Mouse (Mus musculus): Measurements from ENCODE around the gene Zfp580. TPM values are rescaled to one million over a fixed set of nuclear protein-coding genes. Genes with fewer than 3 reads are reported as not detected.

Zfp580 gene
- total and polyA plus RNA-seq, 3 experiments = 1.0 to 19.9 TPM; not detected in 1

- TF ChIP-seq POLR2AphosphoS5 (IDR thresholded peaks at IDR 0.05; ENCODE audit: borderline replicate concordance, low read depth, low read length) (no peak), TAL1 (IDR thresholded peaks at IDR 0.05; ENCODE audit: low read length) (no peak), BHLHE40 (IDR thresholded peaks at IDR 0.05; ENCODE audit: borderline replicate concordance, low read depth, low read length) (no peak; the same call in 1 of the 2 replicates), MYC (IDR thresholded peaks at IDR 0.05; ENCODE audit: low read depth, low read length) (peak; percentile 57), NELFE (IDR thresholded peaks at IDR 0.05; ENCODE audit: low read depth, low read length) (peak; percentile 75), KAT2A (conservative IDR thresholded peaks at IDR 0.05; ENCODE audit: low read depth, low read length) (peak; percentile 76; the same call in 1 of the 2 replicates), MAZ (IDR thresholded peaks at IDR 0.05; ENCODE audit: low read depth, low read length) (peak; percentile 59), MAFK (IDR thresholded peaks at IDR 0.05; ENCODE audit: borderline replicate concordance, low read depth, low read length) (no peak), MEF2A (IDR thresholded peaks at IDR 0.05; ENCODE audit: extremely low read depth, insufficient replicate concordance, low read depth, low read length, poor library complexity, severe bottlenecking) (no peak), CTCF (IDR thresholded peaks at IDR 0.05 in 2 of 3, conservative IDR thresholded peaks at IDR 0.05 in 1 of 3; ENCODE audit: control insufficient read depth in 1 of 3, insufficient read depth in 1 of 3, low read depth in 2 of 3, low read length in 3 of 3, poor library complexity in 1 of 3, severe bottlenecking in 1 of 3) (no peak), GATA1 (IDR thresholded peaks at IDR 0.05; ENCODE audit: low read depth, low read length) (no peak), MAX (IDR thresholded peaks at IDR 0.05; ENCODE audit: low read length) (peak; percentile 2; the same call in 1 of the 2 replicates), ZC3H11A (IDR thresholded peaks at IDR 0.05; ENCODE audit: low read depth, low read length) (no peak), ELF1 (IDR thresholded peaks at IDR 0.05; ENCODE audit: low read depth, low read length) (peak; percentile 73), HCFC1 (IDR thresholded peaks at IDR 0.05; ENCODE audit: low read depth, low read length) (peak; percentile 88), MXI1 (IDR thresholded peaks at IDR 0.05; ENCODE audit: low read depth, low read length) (peak; percentile 46; the same call in 1 of the 2 replicates), MYB (IDR thresholded peaks at IDR 0.05; ENCODE audit: low read depth, low read length) (no peak), RCOR1 (IDR thresholded peaks at IDR 0.05; ENCODE audit: low read depth, low read length) (peak; percentile 81), E2F4 (IDR thresholded peaks at IDR 0.05; ENCODE audit: borderline replicate concordance, low read depth, low read length) (no peak), ZMIZ1 (IDR thresholded peaks at IDR 0.05; ENCODE audit: low read depth, low read length) (no peak), SIN3A (IDR thresholded peaks at IDR 0.05; ENCODE audit: low read length) (peak; percentile 67), CHD2 (IDR thresholded peaks at IDR 0.05; ENCODE audit: low read length) (no peak)
These were observed 36.9 kb upstream of the Zfp580 start, which contains the start of the genes Zfp524 and Fiz1 (continued) for GRCm38 (mm10) chr7:5014251-5015117.
